Mouse (Mus musculus) liver, postnatal 0 days (tissue): ENCODE measurements around the gene Snrpb. TPM values are rescaled to one million over a fixed set of nuclear protein-coding genes. Genes with fewer than 3 reads are reported as not detected.

Experiments used
- ATAC-seq: fragments of 200-750 bp; cut with Nextera tagmentation; 2 replicates; pipeline ENCODE4 v1.8.0; 2017; ENCODE audit warnings: mild to moderate bottlenecking, moderate library complexity
- DNase-seq: peaks from one replicate; pipeline ENCODE4 v3.0.0-alpha.2; 2016
- H3K27ac ChIP-seq: fragments of 300-500 bp; sonication (generic); 2 replicates; pipeline ENCODE4 v1.5.1; 2014; ENCODE audit warnings: antibody characterized with exemption, moderate library complexity, mild to moderate bottlenecking, low read depth
- H3K27me3 ChIP-seq: fragments of 300-500 bp; sonication (generic); 2 replicates; pipeline ENCODE4 v1.6.1; 2014; ENCODE audit warnings: low read length, control low read depth, mixed read lengths; ENCODE audit not compliant: insufficient read depth
- H3K36me3 ChIP-seq: fragments of 300-500 bp; sonication (generic); replicated peaks from 2 replicates; pipeline ENCODE4 v1.6.1; 2014; ENCODE audit warnings: mild to moderate bottlenecking, control low read depth, low read length, moderate library complexity, mixed read lengths; ENCODE audit not compliant: insufficient read depth
- H3K4me1 ChIP-seq: fragments of 300-500 bp; sonication (generic); 2 replicates; pipeline ENCODE4 v1.6.1; 2014; ENCODE audit warnings: antibody characterized with exemption, mild to moderate bottlenecking, control low read depth; ENCODE audit not compliant: insufficient read depth
- H3K4me2 ChIP-seq: fragments of 300-500 bp; sonication (generic); 2 replicates; pipeline ENCODE4 v1.6.1; 2014; ENCODE audit warnings: low read depth, mild to moderate bottlenecking, low read length, moderate library complexity, mixed read lengths
- H3K4me3 ChIP-seq: fragments of 300-500 bp; sonication (generic); 2 replicates; pipeline ENCODE4 v1.5.1; 2014; ENCODE audit warnings: low read depth, low read length
- H3K9ac ChIP-seq: fragments of 300-500 bp; sonication (generic); replicated peaks from 2 replicates; pipeline ENCODE4 v1.6.1; 2014; ENCODE audit warnings: mild to moderate bottlenecking, moderate library complexity
- H3K9me3 ChIP-seq: fragments of 300-500 bp; sonication (generic); 2 replicates; pipeline ENCODE4 v1.6.1; 2016; ENCODE audit warnings: mild to moderate bottlenecking, control low read depth, low read length, mixed read lengths
- CTCF ChIP-seq: sonication (generic); IDR thresholded peaks from 2 replicates; pipeline ENCODE4 v1.5.1; 2016; ENCODE audit warnings: antibody characterized with exemption, low read depth
- EP300 ChIP-seq: IDR thresholded peaks from 2 replicates; pipeline ENCODE4 v1.6.1; 2016; ENCODE audit warnings: antibody characterized with exemption, low read depth, mild to moderate bottlenecking
- WGBS: fragments of 180-500 bp; shearing (Covaris S2); extraction: QIAGEN DNeasy Blood & Tissue Kit; methylation state at CpG from one replicate; pipeline ENCODE4 v1.1.7; 2014; ENCODE audit not compliant: insufficient replicate concordance; 5-methylcytosine and 5-hydroxymethylcytosine counted together
- polyA plus RNA-seq: library from polyadenylated mRNA; unstranded; fragments of >200 nt; fragmentation: Nextera tagmentation; extraction: Ambion mirVana; gene quantifications from 2 replicates; pipeline ENCODE4 v1.2.1, GENCODE M21; 2015

Snrpb gene
- 185 and 200 TPM in 2 replicates for polyA plus RNA-seq

DNA sequence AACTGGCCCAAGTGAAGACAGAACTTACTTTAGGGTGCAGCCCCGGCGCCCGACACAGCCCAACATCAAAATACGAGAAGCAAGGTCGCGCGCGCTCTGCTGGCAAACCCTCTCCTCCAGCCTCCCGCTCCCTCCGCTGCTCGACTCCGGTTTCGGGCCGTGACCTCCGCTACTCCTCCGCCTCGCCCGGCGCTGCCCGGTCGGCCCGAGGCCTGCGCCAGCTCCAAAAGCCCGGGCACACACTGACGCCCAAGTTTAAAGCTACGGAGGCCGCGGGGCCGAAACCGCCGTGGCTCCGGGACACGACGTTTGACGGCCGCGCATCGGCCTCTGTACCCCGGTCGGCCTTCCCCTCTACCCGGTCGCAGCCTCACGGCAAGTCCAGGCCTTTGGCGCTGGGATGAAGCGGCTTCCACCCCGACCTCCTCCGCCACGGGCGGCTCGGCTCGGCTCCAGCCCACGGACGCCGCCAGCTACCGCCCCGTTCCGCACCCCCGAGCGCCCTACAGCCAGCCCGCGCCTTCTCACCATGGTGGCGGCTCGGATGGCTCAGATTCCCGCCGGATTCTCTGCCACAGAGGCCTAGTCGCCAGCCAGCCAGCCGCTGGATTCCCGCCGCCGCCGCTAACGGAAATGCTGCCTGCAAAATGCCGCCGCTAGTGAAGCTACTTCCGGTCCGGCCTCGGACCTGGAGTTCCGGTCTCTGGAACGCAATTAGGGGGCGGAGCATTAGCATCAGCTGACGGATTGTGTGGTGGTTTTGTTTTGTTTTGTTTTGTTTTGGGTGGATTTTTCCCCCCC, at the start of gene Snrpb:
Gene Snrpb, minus strand, starts transcription at position 698 of the 801 bp plus-strand sequence.
- no peak for TF ChIP-seq EP300
- TF ChIP-seq CTCF, result no peak
- WGBS, result under 1% methylated on average over 80 of the region's 81 CpGs

GRCm38 (mm10) chr2:130211581-130211980, 32.4 kb upstream of the Snrpb start:
- Histone ChIP-seq H3K4me3 (no peak overlapping the region), H3K36me3 (no peaks in the 10 kb centered on the region), H3K9ac (no peak overlapping the region), H3K27ac (no peak overlapping the region), H3K27me3 (no peaks in the 10 kb centered on the region), H3K9me3 (no peaks in the 10 kb centered on the region), H3K4me2 (no peak overlapping the region), H3K4me1 (no peaks in the 10 kb centered on the region)
- WGBS, result 75% methylated on average over 2 of the region's 2 CpGs
- TF ChIP-seq CTCF (no peak), EP300 (no peak)
- DNase-seq, result no peak
- ATAC-seq, result no peak

More for the DNA sequence above, at the start of gene Snrpb:
- peak within 1 kb of the TSS; percentile 100 for H3K9ac ChIP-seq
- DNase-seq (peak; percentile 92), ATAC-seq (peak; percentile 91)
- peaks cover 12% of the 10 kb centered on the region for H3K4me1 ChIP-seq
- H3K36me3 ChIP-seq, result peaks cover 26% of the 10 kb centered on the region
- H3K27me3 ChIP-seq, result no peaks in the 10 kb centered on the region
- peak within 1 kb of the TSS; percentile 95 for H3K4me3 ChIP-seq
- H3K4me2 ChIP-seq, result peak within 1 kb of the TSS; percentile 98
- no peaks in the 10 kb centered on the region for H3K9me3 ChIP-seq
- peak within 1 kb of the TSS; percentile 95 for H3K27ac ChIP-seq

- 80% methylated on average over 3 of the region's 3 CpGs for WGBS
- no peak overlapping the region for H3K27ac ChIP-seq
- H3K4me2 ChIP-seq, result no peak overlapping the region
- no peak for DNase-seq
- ATAC-seq, result no peak
- H3K4me3 ChIP-seq, result no peak overlapping the region
- no peaks in the 10 kb centered on the region for H3K9me3 ChIP-seq
- H3K4me1 ChIP-seq, result no peaks in the 10 kb centered on the region
- H3K9ac ChIP-seq, result no peak overlapping the region
- no peaks in the 10 kb centered on the region for H3K36me3 ChIP-seq
- TF ChIP-seq CTCF, result no peak
- no peak for TF ChIP-seq EP300
- no peaks in the 10 kb centered on the region for H3K27me3 ChIP-seq
These were observed 30.4 kb upstream of the Snrpb start for GRCm38 (mm10) chr2:130209636-130210035.

- ATAC-seq (no peak), DNase-seq (no peak)
- H3K4me1 ChIP-seq, result no peaks in the 10 kb centered on the region
- no peak overlapping the region for H3K4me2 ChIP-seq
- no peak overlapping the region for H3K4me3 ChIP-seq
- H3K9me3 ChIP-seq, result no peaks in the 10 kb centered on the region
- 80% methylated on average over 3 of the region's 3 CpGs for WGBS
- H3K36me3 ChIP-seq, result no peaks in the 10 kb centered on the region
- TF ChIP-seq CTCF, result no peak
- TF ChIP-seq EP300, result no peak
- H3K9ac ChIP-seq, result no peak overlapping the region
- no peak overlapping the region for H3K27ac ChIP-seq
- H3K27me3 ChIP-seq, result no peaks in the 10 kb centered on the region
These were observed 28.8 kb upstream of the Snrpb start for GRCm38 (mm10) chr2:130207996-130208395.

GRCm38 (mm10) chr2:130207376-130207775, 28.2 kb upstream of the Snrpb start:
- Histone ChIP-seq H3K36me3 (no peaks in the 10 kb centered on the region), H3K4me3 (no peak overlapping the region), H3K27ac (no peak overlapping the region), H3K4me2 (no peak overlapping the region), H3K9ac (no peak overlapping the region), H3K27me3 (no peaks in the 10 kb centered on the region), H3K4me1 (no peaks in the 10 kb centered on the region), H3K9me3 (no peaks in the 10 kb centered on the region)
- 55% methylated on average over 2 of the region's 2 CpGs for WGBS
- no peak for ATAC-seq
- TF ChIP-seq EP300, result no peak
- no peak for TF ChIP-seq CTCF
- no peak for DNase-seq

DNA sequence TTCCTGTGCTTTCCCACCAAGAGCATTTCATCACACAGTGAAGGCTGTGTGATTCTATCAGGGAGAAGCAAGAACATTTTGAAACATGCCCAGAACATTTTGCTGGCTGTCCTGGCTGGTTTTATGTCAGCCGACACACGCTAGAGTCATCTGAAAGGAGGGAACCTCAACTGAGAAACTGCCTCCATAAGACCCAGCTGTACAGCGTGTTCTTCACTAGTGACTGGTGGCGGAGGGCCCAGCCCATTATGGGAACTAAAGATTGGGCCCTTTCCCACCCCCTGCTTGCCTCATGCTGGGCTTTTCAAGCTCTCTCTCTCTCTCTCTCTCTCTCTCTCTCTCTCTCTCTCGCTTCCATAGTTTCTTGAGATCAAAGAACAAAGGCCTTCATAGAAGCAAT, 21.8 kb upstream of the Snrpb start:
- no peaks in the 10 kb centered on the region for H3K4me1 ChIP-seq
- no peaks in the 10 kb centered on the region for H3K36me3 ChIP-seq
- H3K4me3 ChIP-seq, result no peak overlapping the region
- ATAC-seq (no peak), DNase-seq (no peak)
- H3K4me2 ChIP-seq, result no peak overlapping the region
- no peaks in the 10 kb centered on the region for H3K27me3 ChIP-seq
- 82% methylated on average over 5 of the region's 5 CpGs for WGBS
- no peak overlapping the region for H3K9ac ChIP-seq
- no peak overlapping the region for H3K27ac ChIP-seq
- H3K9me3 ChIP-seq, result no peaks in the 10 kb centered on the region
- no peak for TF ChIP-seq CTCF
- TF ChIP-seq EP300, result no peak
